Mouse (Mus musculus) midbrain, postnatal 0 days (tissue): ENCODE results near the gene Paqr5. TPM values are rescaled to one million over a fixed set of nuclear protein-coding genes. Genes with fewer than 3 reads are reported as not detected.

Source experiments
- ATAC-seq: fragments of 200-750 bp; cut with Nextera tagmentation; 2 replicates; pipeline ENCODE4 v1.8.0; 2017; ENCODE audit warnings: moderate number of reproducible peaks, mild to moderate bottlenecking, moderate TSS enrichment, moderate library complexity; ENCODE audit not compliant: low FRiP score
- DNase-seq: peaks from one replicate; pipeline ENCODE4 v3.0.0-alpha.2; 2015; ENCODE audit warnings: low spot score
- H3K27ac ChIP-seq: fragments of 300-500 bp; sonication (generic); 2 replicates; pipeline ENCODE4 v1.5.1; 2014; ENCODE audit warnings: low read depth, mild to moderate bottlenecking, low read length, mixed read lengths
- H3K27me3 ChIP-seq: fragments of 300-500 bp; sonication (generic); 2 replicates; pipeline ENCODE4 v1.6.1; 2014; ENCODE audit warnings: low read length, control low read depth, mixed read lengths; ENCODE audit not compliant: insufficient read depth
- H3K36me3 ChIP-seq: fragments of 300-500 bp; sonication (generic); 2 replicates; pipeline ENCODE4 v1.6.1; 2014; ENCODE audit warnings: low read length, control low read depth, mixed read lengths; ENCODE audit not compliant: insufficient read depth
- H3K4me1 ChIP-seq: fragments of 300-500 bp; sonication (generic); 2 replicates; pipeline ENCODE4 v1.6.1; 2014; ENCODE audit warnings: mild to moderate bottlenecking, control low read depth, antibody characterized with exemption, low read length, mixed read lengths; ENCODE audit not compliant: insufficient read depth
- H3K4me2 ChIP-seq: fragments of 300-500 bp; sonication (generic); 2 replicates; pipeline ENCODE4 v1.6.1; 2014; ENCODE audit warnings: low read depth, mild to moderate bottlenecking, low read length, mixed read lengths; ENCODE audit not compliant: poor library complexity, severe bottlenecking
- H3K4me3 ChIP-seq: fragments of 300-500 bp; sonication (generic); 2 replicates; pipeline ENCODE4 v1.5.1; 2014; ENCODE audit warnings: low read depth, mild to moderate bottlenecking, low read length, moderate library complexity
- H3K9ac ChIP-seq: fragments of 300-500 bp; sonication (generic); replicated peaks from 2 replicates; pipeline ENCODE4 v1.6.1; 2014; ENCODE audit warnings: mild to moderate bottlenecking, low read length, moderate library complexity, mixed read lengths; ENCODE audit not compliant: poor library complexity, severe bottlenecking
- H3K9me3 ChIP-seq: fragments of 300-500 bp; sonication (generic); 2 replicates; pipeline ENCODE4 v1.6.1; 2016; ENCODE audit warnings: low read length, control low read depth
- CTCF ChIP-seq: IDR thresholded peaks from 2 replicates; pipeline ENCODE4 v1.5.1; 2016; ENCODE audit warnings: antibody characterized with exemption, mild to moderate bottlenecking
- WGBS: fragments of 180-500 bp; shearing (Covaris S2); extraction: QIAGEN DNeasy Blood & Tissue Kit; methylation state at CpG from one replicate; pipeline ENCODE4 v1.1.7; 2014; 5-methylcytosine and 5-hydroxymethylcytosine counted together
- polyA plus RNA-seq: library from polyadenylated mRNA; unstranded; fragments of >200 nt; fragmentation: Nextera tagmentation; extraction: Ambion mirVana; gene quantifications from 2 replicates; pipeline ENCODE4 v1.2.1, GENCODE M21; 2015
- total RNA-seq: library from RNA; depleted of rRNA; stranded (reverse); fragments of >200 nt; gene quantifications from 2 replicates; pipeline ENCODE4 v1.2.3, GENCODE M21; 2014

Gene Paqr5
- total and polyA plus RNA-seq, 2 experiments from 2014 or later, result 0.11 to 0.27 TPM

DNA sequence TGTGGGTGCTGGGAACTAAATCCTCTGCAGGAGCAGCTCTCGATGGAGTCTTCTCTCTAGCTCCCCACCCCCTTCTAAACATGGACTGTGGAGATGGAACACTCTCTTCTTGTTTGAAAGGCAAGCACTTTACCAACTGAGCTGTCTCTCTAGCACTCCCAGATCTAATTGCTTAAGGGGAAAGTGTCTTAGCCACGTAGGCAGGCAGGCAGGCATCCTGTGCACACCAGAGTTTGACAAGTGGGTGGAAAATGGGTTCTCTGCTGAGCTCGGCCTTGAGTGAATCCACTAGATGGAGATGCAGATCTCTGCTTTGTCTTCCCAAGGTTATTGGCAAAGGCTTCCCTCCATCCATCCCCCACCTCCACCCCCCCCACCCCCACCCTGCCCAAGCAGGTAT lies 1.4 kb upstream of the Paqr5 start:
- TF ChIP-seq CTCF, result no peak
- ATAC-seq (no peak), DNase-seq (no peak)
- no peak overlapping the region for H3K9ac ChIP-seq
- H3K36me3 ChIP-seq, result no peaks in the 10 kb centered on the region
- 52% methylated on average over 3 of the region's 3 CpGs for WGBS
- no peaks in the 10 kb centered on the region for H3K4me1 ChIP-seq
- H3K9me3 ChIP-seq, result no peaks in the 10 kb centered on the region
- no peak overlapping the region for H3K4me2 ChIP-seq
- H3K4me3 ChIP-seq, result no peak overlapping the region
- H3K27ac ChIP-seq, result no peak overlapping the region
- peaks cover 20% of the 10 kb centered on the region; the same call in 1 of the 2 replicates for H3K27me3 ChIP-seq

DNA sequence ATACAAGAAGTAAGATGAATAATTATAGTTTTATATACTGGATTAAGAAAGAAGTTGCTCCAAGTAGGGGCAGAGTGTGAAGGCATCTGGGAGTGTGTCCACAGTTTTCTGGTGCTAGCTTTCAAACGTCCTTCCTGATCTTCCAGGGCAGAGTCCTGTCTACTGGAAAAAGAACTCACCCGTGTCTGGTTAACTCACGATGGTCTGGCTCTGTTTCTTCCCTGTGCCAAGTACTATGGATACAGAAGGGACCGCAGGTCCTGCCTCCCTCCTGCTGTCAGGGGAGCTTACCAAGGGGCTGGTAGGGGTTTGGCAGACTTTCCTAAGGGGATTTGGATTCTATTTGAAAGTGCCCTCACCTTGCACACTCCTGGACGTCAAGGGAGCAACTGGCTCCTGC lies 1.6 kb downstream of the Paqr5 start:
- TF ChIP-seq CTCF, result no peak
- Histone ChIP-seq H3K4me2 (no peak overlapping the region), H3K36me3 (no peaks in the 10 kb centered on the region), H3K27me3 (peaks cover 20% of the 10 kb centered on the region; the same call in 1 of the 2 replicates), H3K4me3 (no peak overlapping the region), H3K4me1 (no peaks in the 10 kb centered on the region), H3K9ac (no peak overlapping the region), H3K27ac (no peak overlapping the region), H3K9me3 (no peaks in the 10 kb centered on the region)
- no peak for ATAC-seq
- no peak for DNase-seq
- 33% methylated on average over 5 of the region's 5 CpGs for WGBS

DNA sequence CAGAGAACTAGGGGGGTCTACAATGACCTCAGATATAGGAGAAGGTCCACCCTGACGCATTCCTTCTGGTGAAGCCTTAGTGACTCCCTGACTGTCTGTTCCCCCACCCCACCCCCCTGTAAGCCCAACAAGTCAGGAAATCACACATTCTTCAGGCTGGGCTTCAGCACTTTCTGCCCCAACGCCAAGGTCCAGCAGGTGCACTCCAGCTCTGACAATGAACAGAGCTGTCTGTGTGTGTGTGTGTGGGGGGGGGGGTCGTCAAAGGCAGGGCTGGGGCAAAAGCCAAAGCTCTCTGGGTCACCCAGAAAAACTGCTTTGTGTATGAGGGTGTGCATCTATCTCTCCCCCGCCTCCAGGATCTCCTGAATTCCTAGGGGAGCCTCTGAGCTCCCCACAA lies 2.8 kb downstream of the Paqr5 start:
- Histone ChIP-seq H3K4me2 (no peak overlapping the region), H3K4me1 (no peaks in the 10 kb centered on the region), H3K9me3 (no peaks in the 10 kb centered on the region), H3K27ac (no peak overlapping the region), H3K27me3 (peaks cover 20% of the 10 kb centered on the region; the same call in 1 of the 2 replicates), H3K9ac (no peak overlapping the region), H3K4me3 (no peak overlapping the region), H3K36me3 (no peaks in the 10 kb centered on the region)
- no peak for TF ChIP-seq CTCF
- DNase-seq, result no peak
- whole genome bisulfite sequencing, result 61% methylated on average over 4 of the region's 4 CpGs
- no peak for ATAC-seq

DNA sequence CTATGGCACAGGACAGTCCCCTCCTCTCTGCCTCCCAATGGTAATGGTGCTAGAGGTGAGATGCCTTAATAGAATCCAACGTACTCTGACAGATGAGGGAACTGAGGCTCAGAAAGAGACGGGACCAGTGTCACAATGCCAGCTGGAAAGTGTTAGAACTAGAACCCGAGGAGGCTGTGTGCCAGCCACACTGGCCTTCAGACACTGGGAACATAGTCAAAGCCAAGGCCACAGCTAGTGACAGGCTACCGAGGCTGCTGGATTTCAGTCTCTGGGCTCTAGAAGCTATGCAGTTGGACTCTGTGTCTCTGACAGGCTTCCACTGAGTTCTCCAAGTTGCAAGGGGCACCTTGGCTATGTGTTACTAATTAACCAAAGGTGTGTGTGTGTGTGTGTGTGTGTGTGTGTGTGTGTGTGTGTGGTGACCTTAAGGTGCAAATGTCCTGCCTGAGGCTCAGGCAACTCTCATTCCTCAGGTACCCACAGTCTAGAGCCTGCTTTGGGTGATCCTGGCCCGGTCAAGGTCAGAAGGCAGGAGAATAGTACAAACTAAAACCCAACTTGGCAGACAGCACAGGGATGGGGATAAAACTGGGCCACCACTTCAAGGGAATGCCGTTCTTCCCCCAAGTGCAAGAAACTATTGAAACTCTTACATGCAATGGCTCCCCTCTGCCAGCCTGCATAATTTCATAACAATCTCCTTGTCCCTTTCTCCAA lies 3.5 kb downstream of the Paqr5 start:
- no peak overlapping the region for H3K4me2 ChIP-seq
- no peaks in the 10 kb centered on the region for H3K4me1 ChIP-seq
- no peak overlapping the region for H3K4me3 ChIP-seq
- H3K9me3 ChIP-seq, result no peaks in the 10 kb centered on the region
- no peak overlapping the region for H3K27ac ChIP-seq
- ATAC-seq (no peak), DNase-seq (no peak)
- peaks cover 20% of the 10 kb centered on the region; the same call in 1 of the 2 replicates for H3K27me3 ChIP-seq
- no peak overlapping the region for H3K9ac ChIP-seq
- 85% methylated on average over 6 of the region's 6 CpGs for WGBS
- H3K36me3 ChIP-seq, result no peaks in the 10 kb centered on the region
- no peak for TF ChIP-seq CTCF

DNA sequence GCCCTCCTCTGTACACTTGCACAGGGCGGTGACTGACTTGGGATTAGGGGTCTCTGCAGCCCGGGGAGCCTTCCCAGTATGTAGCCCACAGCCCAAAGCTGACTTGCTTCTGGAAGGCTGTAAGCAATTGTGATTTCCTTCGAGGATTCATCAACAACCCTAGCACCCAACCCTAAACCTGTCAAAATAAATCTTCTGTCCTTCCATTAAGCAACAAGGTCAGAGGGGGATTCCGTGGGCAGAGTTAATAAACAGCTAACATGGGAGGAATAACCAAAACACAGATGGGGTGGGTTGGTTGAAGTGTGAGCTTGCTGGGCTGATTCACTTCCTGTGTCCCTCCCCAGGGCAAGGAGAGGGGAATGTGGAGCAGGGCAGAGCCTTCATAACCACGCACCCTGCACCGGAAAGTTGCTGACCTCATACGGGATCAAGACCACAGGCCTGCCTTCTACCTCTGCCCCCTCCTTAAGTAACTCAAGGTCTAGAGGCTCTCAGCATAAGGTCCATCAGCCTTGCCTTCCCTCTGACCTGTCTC lies 5.0 kb downstream of the Paqr5 start:
- Histone ChIP-seq H3K9me3 (no peaks in the 10 kb centered on the region), H3K4me2 (no peak overlapping the region), H3K4me3 (no peak overlapping the region), H3K27ac (no peak overlapping the region), H3K9ac (no peak overlapping the region), H3K36me3 (no peaks in the 10 kb centered on the region), H3K4me1 (no peaks in the 10 kb centered on the region), H3K27me3 (peaks cover 15% of the 10 kb centered on the region; the same call in 1 of the 2 replicates)
- TF ChIP-seq CTCF, result no peak
- 72% methylated on average over 7 of the region's 7 CpGs for WGBS
- DNase-seq, result no peak
- ATAC-seq, result no peak

DNA sequence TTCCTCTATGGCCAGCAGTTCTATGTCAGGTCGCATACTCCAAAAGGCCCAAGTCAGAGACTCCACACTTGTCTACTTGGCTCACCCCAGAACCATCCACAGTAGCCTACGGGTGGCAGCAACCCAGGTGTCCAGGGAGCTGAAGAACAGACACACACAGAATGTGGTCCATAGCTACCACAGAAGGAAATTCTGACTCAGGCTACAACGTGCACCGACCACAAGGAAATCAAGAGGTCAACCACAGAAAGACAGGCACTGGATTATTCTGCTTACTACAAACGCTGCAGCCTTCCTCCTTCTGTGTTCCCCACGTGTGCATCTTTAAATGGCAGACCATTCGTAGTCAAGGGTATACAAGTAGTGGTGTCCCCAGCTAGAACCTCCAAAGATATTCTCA lies 6.4 kb downstream of the Paqr5 start:
- H3K9ac ChIP-seq, result no peak overlapping the region
- ATAC-seq, result no peak
- no peak overlapping the region for H3K27ac ChIP-seq
- H3K9me3 ChIP-seq, result no peaks in the 10 kb centered on the region
- no peaks in the 10 kb centered on the region for H3K36me3 ChIP-seq
- H3K27me3 ChIP-seq, result 0 out of 2 replicates have a peak, but pooled peaks cover 5% of the 10 kb centered on the region
- no peaks in the 10 kb centered on the region for H3K4me1 ChIP-seq
- no peak for DNase-seq
- no peak overlapping the region for H3K4me3 ChIP-seq
- H3K4me2 ChIP-seq, result no peak overlapping the region
- WGBS, result 85% methylated on average over 7 of the region's 7 CpGs
- TF ChIP-seq CTCF, result no peak
